Mouse (Mus musculus): ENCODE data around the gene Fhit.

Fhit gene

DNA sequence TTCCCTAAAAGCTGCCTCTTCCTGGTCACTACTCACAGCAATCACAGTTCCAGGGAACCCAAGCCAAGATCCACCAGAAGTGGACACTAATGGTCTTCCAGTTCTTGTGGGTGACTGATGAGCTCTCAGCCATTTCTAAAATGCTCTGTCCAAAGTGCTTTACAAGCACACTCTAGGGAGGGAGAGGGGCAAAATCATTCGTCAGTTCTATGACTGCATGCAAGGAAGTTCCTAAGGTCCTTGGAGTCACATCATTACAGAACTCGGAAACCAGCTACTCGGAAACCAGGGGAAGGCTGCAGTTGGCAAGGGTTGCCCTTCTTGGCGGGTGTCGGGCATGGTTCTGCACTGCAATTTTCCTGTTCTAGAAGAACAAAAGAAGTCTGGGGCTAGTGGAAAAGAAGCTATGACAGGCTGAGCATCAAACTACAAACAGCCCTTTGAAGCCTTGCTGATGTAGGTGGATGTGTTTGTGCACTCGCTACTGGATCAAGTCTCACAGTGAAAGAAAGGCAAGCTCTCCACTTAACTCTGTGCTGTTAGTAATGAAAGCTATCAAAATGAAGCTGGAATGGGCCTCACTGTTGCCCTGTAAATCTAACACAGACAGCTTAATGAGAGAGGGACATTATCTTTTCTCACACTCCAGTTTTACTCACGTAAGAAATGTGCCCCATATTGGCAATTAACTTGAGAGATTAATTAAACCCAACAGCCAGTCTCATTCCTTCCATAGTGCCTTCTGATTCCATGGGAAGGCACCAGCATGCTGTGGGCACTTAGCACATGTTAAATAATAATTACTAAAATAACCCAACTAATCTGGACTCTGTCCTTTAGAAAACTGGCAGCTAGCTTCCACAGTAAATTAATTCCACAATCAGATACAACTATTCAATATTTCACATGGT lies 243.7 kb downstream of the Fhit start:
- WGBS: 67% methylated on average over 7 of the region's 7 CpGs

GRCm38 (mm10) chr14:10908011-10908410 lies 253.8 kb downstream of the Fhit start:
- 83% methylated on average over 2 of the region's 2 CpGs for WGBS

DNA sequence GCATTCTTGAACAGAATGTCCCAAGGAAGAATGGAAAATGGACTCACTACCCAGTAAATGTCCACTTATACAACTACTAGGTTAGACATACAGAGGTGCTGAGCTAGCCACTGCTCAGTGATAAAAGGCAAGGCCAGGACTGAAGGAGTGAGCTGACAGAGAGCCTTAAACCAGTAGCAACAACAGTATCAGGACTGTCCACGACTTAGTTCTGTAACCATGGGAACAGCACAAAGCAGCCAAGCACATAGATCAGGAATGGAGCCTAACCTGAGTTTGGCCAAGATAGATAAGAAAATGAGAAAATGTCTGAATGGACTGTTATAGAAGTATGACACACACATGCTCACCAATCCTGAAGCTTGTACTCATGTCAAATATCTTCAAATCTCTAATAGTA lies 279.1 kb downstream of the Fhit start:
- WGBS: 35% methylated on average over 1 of the region's 1 CpGs

- WGBS: 70% methylated on average over 2 of the region's 2 CpGs
Measured at GRCm38 (mm10) chr14:10880749-10881148, 281.1 kb downstream of the Fhit start.

GRCm38 (mm10) chr14:10874595-10875372 lies 287.1 kb downstream of the Fhit start:
- 88% methylated on average over 3 of the region's 3 CpGs for WGBS

DNA sequence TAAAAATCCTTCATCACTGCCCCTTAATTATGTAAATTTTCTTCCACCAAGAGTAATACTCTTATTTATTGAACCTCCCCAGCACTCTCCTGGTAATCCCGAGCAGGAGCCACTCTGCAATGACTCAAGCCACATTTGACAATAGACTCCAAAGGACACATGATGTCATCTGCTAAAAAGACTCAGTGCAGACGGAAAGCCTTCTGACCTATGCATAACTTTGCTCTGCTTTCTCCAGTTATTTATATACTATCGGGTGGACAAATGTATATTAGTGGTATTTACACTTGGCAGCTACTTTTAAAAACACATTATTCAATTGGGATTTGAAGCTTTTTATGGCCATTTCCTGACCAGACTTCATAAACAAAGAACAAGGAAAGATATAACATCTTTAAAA lies 304.2 kb downstream of the Fhit start:
- WGBS: 80% methylated on average over 3 of the region's 3 CpGs

DNA sequence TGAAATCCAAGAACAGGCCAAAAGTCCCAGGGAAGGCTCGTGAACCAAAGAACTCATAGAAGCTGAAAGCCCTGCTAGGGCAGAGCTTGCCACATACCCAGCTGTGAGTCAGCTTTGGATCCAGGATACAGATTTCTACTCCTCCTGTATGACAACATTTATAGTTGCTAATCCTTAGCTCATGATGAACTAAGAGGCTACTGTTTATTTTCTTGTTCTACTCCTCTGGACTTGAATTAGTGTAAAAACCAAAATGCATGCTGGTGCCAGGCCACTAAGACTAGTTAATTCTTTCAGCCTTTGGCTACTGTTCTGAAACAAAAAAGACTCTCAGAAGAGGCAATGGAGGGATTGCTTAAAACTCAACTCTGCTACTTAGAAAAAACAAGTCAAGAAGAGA lies 309.9 kb downstream of the Fhit start:
- WGBS: 74% methylated on average over 1 of the region's 1 CpGs

DNA sequence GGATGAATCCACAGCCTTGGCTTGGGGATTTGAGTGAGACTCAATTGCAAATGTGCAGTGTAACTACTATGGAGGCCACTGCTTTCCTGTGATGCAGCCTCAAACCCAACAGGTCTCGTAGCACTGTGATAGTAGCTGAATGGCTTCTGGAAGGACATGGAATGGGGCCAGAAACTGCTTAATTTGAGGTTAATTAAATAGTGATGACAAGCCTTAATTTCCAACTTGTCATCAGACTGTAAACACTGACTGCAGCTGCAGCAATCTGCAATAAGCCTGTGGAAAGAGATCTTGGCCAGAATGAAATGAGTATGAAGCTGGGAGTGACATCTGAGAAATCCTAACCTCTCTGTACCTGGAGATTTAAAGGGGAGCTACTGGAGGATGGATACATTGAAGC lies 325.8 kb downstream of the Fhit start:
- 87% methylated on average over 1 of the region's 1 CpGs for WGBS

GRCm38 (mm10) chr14:10824819-10825218 lies 337.0 kb downstream of the Fhit start:
- 52% methylated on average over 4 of the region's 4 CpGs for WGBS

DNA sequence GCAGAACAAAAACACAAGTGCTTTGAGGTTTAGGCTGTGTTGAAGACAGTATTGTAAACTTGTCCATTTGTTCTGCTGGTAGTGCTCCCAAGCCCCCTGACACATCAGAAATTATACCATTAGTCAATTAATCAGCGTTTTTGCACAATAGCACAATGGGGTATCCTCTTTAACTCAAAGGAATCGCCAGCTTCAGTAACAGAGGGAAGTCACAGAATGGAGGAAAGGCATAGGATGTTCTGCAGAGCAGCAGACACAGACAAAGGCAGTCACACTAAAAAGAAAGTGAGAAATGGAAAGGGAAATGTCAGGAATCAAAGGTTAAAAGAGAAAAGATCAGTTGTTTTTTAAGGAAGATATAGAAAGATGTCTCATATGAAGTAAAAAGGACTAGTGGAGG lies 348.3 kb downstream of the Fhit start:
- 50% methylated on average over 2 of the region's 2 CpGs for WGBS

GRCm38 (mm10) chr14:10798489-10799180 lies 363.2 kb downstream of the Fhit start:
- 79% methylated on average over 4 of the region's 4 CpGs for WGBS

DNA sequence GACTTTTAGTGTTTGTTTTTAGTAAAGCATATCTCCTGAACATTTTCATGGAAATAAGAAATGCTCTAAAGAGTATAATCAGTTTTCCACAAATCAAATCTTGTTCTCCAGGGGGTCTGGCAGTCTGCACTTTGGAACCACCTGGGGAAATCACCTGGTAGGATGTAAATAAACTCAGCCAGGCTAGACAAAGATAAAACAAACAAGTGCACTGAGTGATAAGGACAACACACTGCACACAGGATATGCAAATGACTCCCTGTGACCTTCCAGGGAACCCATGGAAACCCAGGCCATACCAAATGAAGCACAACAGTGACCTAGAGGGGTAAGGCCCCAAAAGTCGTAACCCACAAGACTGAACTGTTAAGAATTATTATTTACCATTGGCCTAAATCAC lies 364.2 kb downstream of the Fhit start:
- WGBS: 87% methylated on average over 1 of the region's 1 CpGs

GRCm38 (mm10) chr14:10795498-10796075 lies 366.2 kb downstream of the Fhit start:
- WGBS: 75% methylated on average over 2 of the region's 2 CpGs

- WGBS: 96% methylated on average over 3 of the region's 3 CpGs
Measured at GRCm38 (mm10) chr14:10783929-10784328, 377.9 kb downstream of the Fhit start.

DNA sequence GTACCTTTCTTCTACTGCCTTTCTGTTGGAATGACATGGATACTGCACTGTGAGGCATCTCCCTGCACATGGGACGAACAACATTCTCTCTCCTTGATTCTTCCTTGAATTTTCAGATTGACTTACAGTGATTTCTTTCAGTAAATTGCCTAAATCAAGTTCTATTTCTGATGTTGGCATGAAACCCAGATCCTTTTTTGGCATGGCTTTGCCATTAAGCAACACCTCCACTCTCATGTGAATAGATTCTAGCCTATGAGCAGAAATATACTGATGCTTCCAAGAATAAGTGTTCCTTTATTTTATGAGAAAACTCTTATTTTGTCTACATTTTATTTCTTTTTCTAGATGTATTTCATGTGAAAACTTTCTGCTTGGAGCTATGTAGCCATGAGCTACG lies 383.1 kb downstream of the Fhit start:
- 56% methylated on average over 2 of the region's 2 CpGs for WGBS

DNA sequence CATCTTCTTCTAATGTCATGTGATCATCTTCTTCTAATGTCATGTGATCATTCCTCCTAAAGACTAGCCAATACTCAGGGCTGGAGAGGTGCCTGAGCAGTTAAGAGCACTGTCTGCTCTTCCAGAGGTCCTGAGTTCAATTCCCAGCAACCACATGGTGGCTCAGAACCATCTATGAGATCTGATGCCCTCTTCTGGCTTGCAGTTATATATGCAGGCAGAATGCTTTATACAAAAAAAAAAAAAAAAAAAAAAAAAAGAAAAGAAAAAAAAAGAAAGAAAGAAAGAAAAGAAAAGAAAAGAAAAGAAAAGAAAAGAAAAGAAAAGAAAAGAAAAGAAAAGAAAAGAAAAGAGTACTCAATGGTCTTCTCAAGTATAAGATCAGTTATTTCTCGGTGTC lies 407.0 kb downstream of the Fhit start:
- WGBS: 96% methylated on average over 1 of the region's 1 CpGs

DNA sequence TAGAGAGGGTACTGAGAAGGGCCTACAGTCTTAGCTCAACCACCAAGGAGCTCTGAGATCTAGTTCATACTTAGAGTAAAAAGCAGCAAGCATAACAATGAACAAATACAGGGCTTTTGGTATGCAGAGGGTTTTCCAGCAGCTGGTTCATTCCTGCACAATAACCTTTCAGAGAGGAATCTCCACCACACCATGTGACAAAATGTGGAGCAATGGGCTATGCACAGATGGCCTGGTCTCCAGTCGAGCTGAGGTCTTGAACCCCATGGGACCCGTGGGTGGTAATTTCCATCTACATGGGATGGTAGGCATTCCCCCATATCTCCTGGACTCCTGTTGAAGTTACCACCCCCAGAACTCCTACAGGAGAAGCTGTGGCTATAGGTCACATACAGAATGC lies 423.8 kb downstream of the Fhit start:
- WGBS: 67% methylated on average over 2 of the region's 2 CpGs

- 53% methylated on average over 3 of the region's 3 CpGs for WGBS
Measured at GRCm38 (mm10) chr14:10712916-10713315, 448.9 kb downstream of the Fhit start.

GRCm38 (mm10) chr14:10712522-10712881 lies 449.3 kb downstream of the Fhit start:
- 51% methylated on average over 7 of the region's 7 CpGs for WGBS

- 79% methylated on average over 5 of the region's 5 CpGs for WGBS
Measured at GRCm38 (mm10) chr14:10711841-10712521, 449.9 kb downstream of the Fhit start.

DNA sequence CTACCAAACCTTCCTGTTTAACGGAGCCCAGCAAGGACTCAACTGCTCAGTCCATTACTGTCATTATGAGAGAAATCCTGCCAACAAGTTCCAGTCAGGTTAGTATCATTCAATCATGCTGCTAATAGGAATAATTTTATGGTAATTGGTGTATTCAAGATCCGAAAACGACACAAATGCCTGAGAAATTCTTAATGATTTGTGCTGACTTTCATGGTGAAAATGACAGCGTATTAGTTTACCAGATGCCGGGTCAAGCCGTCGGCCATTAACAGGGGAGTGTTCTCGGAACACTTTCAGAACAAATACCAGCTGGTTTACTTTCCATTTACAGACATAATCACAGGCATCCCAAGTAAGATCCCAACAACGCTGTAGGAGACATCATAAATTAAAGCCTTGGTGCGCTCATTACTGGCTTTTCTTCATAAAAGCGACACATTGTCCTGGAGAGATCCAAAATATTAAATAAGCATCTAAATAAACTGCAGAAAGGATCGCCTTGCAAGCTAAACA lies 451.0 kb downstream of the Fhit start:
- 75% methylated on average over 12 of the region's 12 CpGs for WGBS
